Mouse (Mus musculus): ENCODE data around the gene Taok2. TPM values are rescaled to one million over a fixed set of nuclear protein-coding genes. Genes with fewer than 3 reads are reported as not detected.
"Not testable (repeated sequence)": the region's sequence is repeated elsewhere in the genome, so short reads cannot be mapped to it uniquely, and the experiment has no call there.

Taok2 gene
- total RNA-seq (2021): 100 to 1,000 TPM; 162 to 167 TPM
- long read RNA-seq, experiment 1, full-length matches to known transcripts: 28 of 49 reads
- long read RNA-seq, experiment 1, partial matches to known transcripts: 12 of 49 reads
- long read RNA-seq, experiment 1, other reads (novel, unspliced or antisense): 9 of 49 reads
- long read RNA-seq, experiment 2, full-length matches to known transcripts: 43 of 53 reads
- long read RNA-seq, experiment 2, partial matches to known transcripts: 5 of 53 reads
- long read RNA-seq, experiment 2, other reads (novel, unspliced or antisense): 5 of 53 reads

DNA sequence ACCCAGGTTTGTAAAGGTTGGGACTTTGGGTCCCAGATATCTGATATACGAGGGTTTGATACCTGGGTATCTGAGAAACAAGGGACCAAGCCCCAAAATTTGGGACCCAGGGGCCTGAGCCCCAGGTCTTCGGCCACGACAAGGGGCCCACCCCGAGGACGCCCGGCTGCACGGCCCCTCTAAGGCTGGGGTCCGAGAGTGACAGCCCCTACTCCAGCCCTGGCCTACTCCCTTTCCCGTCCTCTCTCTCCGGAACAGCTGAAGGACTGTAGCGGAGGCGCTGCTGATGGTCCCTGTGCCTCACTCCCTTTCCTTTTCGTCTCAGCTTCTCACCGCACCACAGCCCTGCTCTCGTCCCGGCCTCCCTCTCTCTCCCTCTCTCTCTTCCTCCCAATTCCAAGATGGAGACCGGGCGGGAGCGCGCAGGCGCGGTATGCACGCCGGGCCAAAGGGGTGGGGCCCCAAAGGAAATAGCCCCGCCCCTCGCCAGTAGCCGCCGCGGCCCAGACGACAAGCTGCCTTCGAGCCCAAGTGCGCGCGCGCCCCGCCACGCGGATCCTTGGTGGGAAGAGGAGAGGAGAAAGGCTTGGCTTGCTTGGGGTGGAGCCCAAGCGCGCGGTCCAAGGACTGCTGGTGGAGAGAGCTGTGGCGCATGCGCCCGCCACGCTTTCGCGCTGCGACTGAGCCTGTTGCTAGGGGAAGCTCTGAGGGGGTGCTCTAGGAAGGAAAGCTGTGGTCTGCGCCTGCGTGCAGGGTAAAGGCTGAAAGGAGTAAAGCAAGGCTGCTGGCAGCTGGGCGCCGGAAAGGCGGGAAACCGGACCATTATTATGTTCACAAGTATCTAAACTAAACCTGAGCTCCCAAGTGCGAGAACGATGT lies at the start of gene Taok2:
Gene Taok2, minus strand, starts transcription at position 418 of the 879 bp plus-strand sequence.
- intact Hi-C loops (cut with DNase I): loop anchor here (2.0 to 5.0 kb wide), 4 partner anchors 43 to 218 kb away; partner anchors contain the start of genes Asphd1, Kctd13 and Maz
- Histone ChIP-seq H3K4me3 (peak within 1 kb of the TSS; percentile 92), H3K27ac (peak within 1 kb of the TSS; percentile 79)
- DNase-seq (ENCODE audit: extremely low spot score in 1 of 2, low spot score in 2 of 2): peak; percentile 98 to 99
- TF ChIP-seq CTCF (IDR thresholded peaks at IDR 0.05): no peak; the same call in 1 of the 2 replicates

DNA sequence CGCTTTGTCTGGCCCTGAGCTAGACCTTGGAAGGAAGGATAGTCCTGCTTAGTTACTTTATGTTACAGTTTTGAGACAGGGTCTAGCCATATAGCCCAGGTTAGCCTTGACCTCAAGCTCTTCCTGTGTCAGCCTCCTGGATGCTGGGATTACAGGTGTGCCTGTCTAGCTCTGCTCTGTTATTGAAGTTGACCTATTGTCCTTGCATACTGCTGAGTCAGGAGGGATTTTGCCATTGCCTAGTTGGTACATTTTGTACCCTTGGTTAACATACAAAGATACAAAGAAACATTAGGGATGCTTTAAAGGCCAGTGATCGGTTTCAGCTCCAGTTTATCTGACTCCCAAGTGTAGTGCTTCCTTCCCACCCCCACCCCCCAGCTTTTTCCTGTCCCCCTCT lies 48.1 kb upstream of the Taok2 start:
- DNase-seq (ENCODE audit: extremely low spot score in 1 of 2, low spot score in 2 of 2): no peak
- intact Hi-C loops (cut with DNase I): no loop called here
- Histone ChIP-seq H3K27ac (no peak overlapping the region), H3K4me3 (no peak overlapping the region)
- no peak for TF ChIP-seq CTCF (IDR thresholded peaks at IDR 0.05)

DNA sequence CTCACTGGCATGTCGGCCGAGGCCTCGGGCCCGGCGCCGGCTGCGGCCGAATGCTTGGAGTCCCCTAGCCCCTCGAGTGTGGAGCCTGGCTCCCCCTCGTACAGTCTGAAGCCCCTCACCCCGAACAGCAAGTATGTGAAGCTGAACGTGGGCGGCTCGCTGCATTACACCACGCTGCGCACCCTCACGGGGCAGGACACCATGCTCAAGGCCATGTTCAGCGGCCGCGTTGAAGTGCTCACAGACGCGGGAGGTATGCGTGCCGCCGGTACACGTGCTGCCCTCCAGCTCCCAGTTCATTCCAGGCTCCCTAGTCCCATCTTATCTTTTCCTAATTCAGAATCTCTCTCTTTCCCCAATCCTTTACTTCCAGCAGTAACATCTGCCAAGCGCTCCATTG lies 44.5 kb upstream of the Taok2 start:
- no peak for DNase-seq (ENCODE audit: extremely low spot score in 1 of 2, low spot score in 2 of 2)
- Histone ChIP-seq H3K27ac (peak overlapping the region; percentile 80), H3K4me3 (peak overlapping the region; percentile 95)
- intact Hi-C loops (cut with DNase I): loop anchor here (5.0 kb wide), 1 partner anchor 47 kb away; the partner anchor contains the start of gene Taok2
- TF ChIP-seq CTCF (IDR thresholded peaks at IDR 0.05): no peak

DNA sequence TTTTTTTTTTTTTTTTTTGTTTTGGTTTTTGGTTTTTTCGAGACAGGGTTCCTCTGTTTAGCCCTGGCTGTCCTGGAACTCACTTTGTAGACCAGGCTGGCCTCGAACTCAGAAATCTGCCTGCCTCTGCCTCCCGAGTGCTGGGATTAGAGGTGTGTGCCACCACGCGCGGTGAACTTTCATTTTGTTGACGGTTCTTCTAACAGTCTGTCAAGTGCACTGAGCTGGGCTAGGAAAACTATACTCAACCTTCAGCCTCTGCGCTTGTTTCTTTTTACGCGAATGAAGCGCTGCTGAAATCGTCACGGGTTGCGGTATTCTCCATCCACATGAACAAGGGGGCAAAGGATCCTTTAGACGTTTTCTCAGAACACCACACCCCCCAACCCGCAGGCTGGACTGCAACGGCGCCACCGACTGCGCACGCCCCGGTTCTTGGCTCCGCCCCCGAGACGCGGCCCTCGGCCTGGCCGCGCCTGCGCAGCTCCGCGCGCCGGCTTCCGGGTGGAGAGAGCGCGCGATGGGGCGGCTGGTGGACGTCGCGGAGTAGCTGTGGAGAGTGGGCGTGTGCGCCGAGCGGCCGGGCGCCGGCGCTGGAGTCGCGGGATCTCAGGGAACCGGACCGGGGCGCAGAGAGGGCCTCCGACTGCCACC lies 44.0 kb upstream of the Taok2 start, which contains the start of gene Kctd13:
Gene Kctd13, plus strand, starts transcription at position 496 of the 654 bp plus-strand sequence.
- peak within 1 kb of the TSS; percentile 80 for H3K27ac ChIP-seq
- intact Hi-C loops (cut with DNase I): loop anchor here (5.0 kb wide), 1 partner anchor 46 kb away; the partner anchor contains the start of gene Taok2
- peak within 1 kb of the TSS; percentile 95 for H3K4me3 ChIP-seq
- TF ChIP-seq CTCF (IDR thresholded peaks at IDR 0.05): no peak
- DNase-seq (ENCODE audit: extremely low spot score in 1 of 2, low spot score in 2 of 2): peak; percentile 93 to 94

DNA sequence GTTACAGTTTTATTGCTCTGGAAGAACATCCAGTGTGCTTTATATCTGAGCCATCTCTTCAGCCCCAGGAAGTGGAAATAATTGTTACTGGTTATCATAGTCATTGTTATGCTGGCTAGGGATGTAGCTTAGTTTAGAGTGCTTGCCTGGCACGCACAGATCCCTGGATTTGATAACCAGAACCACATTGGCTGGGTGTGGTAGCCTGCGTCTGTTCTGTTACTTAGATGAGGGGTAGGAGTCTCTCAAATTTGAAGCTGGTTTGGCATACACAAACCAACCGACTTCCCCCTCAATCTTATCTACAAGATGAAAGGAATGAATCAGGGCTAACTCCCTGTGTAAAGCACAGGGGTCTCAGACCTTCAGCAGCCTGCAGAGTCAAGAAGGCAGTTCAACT lies 41.8 kb upstream of the Taok2 start:
- Histone ChIP-seq H3K27ac (no peak overlapping the region), H3K4me3 (no peak overlapping the region)
- no peak for DNase-seq (ENCODE audit: extremely low spot score in 1 of 2, low spot score in 2 of 2)
- intact Hi-C loops (cut with DNase I): loop anchor here (5.0 kb wide), 1 partner anchor 44 kb away; the partner anchor contains the start of gene Taok2
- no peak for TF ChIP-seq CTCF (IDR thresholded peaks at IDR 0.05)

DNA sequence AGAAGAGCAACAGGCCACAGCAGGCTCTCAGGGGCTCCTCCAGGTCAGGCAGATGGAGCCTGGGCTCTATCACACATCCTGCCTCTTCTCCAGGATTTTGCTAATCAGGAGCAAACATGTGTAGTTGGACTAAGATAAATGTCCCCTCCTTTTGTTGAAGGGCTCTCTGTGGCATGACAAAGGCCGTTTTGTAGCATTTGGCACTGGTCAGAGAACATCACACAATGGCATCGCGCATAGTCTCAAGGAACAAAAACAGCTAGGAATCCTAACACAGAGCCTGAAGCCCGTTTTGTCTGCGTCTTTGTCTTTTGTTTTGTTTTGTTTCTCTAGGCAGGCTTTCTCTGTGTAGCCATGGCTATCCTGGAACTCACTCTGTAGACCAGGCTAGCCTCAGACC lies 39.5 kb upstream of the Taok2 start:
- intact Hi-C loops (cut with DNase I): no loop called here
- no peak overlapping the region for H3K4me3 ChIP-seq
- TF ChIP-seq CTCF (IDR thresholded peaks at IDR 0.05): no peak
- H3K27ac ChIP-seq: peak overlapping the region; percentile 77
- DNase-seq (ENCODE audit: extremely low spot score in 1 of 2, low spot score in 2 of 2): no peak

DNA sequence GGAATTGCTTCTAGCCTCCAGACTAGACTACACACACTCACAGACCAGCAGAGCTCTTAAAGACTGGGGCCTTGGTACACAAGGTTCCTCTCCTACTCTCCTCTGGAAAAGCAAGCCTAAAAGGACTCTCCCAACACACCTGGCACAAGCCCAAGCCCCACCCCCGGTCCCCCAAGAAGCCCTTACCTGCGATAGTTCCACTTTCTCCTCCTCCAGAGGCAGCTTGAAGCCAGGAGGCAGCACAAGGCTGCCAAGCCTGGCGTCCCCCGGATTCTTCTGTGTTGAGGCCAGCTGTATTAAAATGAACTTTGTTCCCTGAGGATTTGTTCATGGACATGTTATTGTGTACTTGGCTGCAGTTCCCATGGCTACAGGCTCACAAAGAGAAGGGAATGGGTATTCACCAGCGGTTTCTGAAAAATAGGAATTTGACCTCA lies 38.1 kb upstream of the Taok2 start, which contains the start of gene Tmem219:
Gene Tmem219, minus strand, starts transcription at position 294 of the 437 bp plus-strand sequence.
- DNase-seq (ENCODE audit: extremely low spot score in 1 of 2, low spot score in 2 of 2): no peak
- H3K27ac ChIP-seq: peak within 1 kb of the TSS; percentile 77
- H3K4me3 ChIP-seq: no peak within 1 kb of the TSS
- intact Hi-C loops (cut with DNase I): no loop called here
- no peak for TF ChIP-seq CTCF (IDR thresholded peaks at IDR 0.05)

DNA sequence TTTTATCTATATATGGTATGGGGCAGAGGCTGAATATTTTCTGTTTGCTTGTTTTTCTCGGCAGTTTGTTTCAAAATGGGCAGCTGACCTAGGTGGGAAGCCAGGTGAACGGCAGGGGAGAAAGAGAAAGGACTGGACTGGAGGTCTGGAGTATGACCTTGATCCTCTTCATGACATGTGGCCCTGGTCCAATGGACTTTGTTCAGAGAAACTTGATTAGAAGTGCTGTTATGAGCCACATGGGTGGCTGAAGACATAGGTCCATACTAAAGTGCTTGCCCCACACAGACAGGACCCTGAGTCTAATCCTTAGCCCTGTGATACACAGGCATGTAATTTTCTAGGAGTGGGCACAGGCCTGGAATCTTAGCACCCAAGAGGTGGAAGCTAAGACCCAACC lies 37.1 kb upstream of the Taok2 start:
- no peak for TF ChIP-seq CTCF (IDR thresholded peaks at IDR 0.05)
- Histone ChIP-seq H3K4me3 (no peak overlapping the region), H3K27ac (no peak overlapping the region)
- no peak for DNase-seq (ENCODE audit: extremely low spot score in 1 of 2, low spot score in 2 of 2)
- intact Hi-C loops (cut with DNase I): no loop called here

DNA sequence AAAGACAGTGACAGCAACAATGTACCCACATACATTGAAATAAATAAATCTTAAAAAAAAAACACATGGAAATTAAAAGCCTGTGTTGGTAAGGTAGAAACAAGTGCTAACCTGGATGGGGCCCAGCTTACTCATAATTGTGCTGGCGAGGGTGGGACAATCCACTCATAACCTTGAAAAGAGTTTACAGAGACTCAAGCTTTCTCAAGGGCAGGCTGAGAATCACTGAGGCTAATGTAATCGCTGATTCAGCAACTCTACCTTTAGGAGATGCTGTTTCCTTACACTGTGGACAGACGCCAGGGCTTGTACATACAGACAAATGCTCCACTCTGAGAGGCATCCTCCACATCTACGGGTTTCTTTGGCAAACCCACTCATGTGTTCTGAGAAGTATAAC lies 35.5 kb upstream of the Taok2 start:
- Histone ChIP-seq H3K4me3 (no peak overlapping the region), H3K27ac (no peak overlapping the region)
- no peak for TF ChIP-seq CTCF (IDR thresholded peaks at IDR 0.05)
- DNase-seq (ENCODE audit: extremely low spot score in 1 of 2, low spot score in 2 of 2): no peak
- intact Hi-C loops (cut with DNase I): no loop called here

DNA sequence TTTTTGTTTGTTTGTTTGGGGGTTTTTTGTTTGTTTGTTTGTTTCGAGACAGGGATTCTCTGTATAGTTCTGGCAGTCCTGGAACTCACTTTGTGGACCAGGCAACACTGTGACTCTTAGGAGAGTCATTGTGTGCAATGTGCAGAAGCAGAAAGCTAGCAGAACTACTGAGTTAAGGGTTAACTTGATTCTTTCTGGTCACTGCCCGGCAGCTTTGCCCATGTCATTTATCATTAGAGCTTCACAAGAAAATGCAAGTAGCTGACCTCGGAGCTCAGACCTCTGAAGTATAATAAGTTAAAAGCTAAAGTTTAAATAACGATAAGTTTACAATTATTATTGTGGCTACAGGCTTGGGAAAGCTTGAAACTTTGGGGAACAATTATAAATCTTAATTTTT lies 33.9 kb upstream of the Taok2 start:
- intact Hi-C loops (cut with DNase I); DNase-seq (ENCODE audit: extremely low spot score in 1 of 2, low spot score in 2 of 2); H3K4me3 ChIP-seq; H3K27ac ChIP-seq: not testable (repeated sequence)

DNA sequence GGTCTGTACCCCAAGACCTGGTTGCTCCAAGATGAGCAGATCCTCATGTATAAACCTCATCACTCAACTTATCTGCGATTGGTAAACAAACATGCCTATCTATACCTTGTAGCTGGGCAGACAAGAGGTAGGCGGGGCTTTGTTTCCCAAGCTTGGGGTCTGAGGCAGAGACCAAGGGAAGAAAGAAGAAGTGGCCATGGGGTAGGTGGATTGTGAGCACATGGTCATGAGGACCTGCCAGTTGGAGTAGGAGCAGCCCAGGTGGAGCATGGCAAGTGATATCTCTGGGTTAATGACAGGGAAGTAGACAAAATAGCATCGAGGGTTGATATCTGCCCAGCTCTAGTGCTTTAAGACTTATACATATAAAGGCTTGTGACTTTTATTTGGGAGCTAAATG lies 30.3 kb upstream of the Taok2 start:
- no peak for DNase-seq (ENCODE audit: extremely low spot score in 1 of 2, low spot score in 2 of 2)
- no peak for TF ChIP-seq CTCF (IDR thresholded peaks at IDR 0.05)
- intact Hi-C loops (cut with DNase I): no loop called here
- Histone ChIP-seq H3K27ac (no peak overlapping the region), H3K4me3 (no peak overlapping the region)
